Mouse (Mus musculus): Measurements from ENCODE around the gene Espn. TPM values are rescaled to one million over a fixed set of nuclear protein-coding genes. Genes with fewer than 3 reads are reported as not detected.

Gene Espn
- polyA plus RNA-seq, 1 experiment from 2014 or later: 0.76 TPM

GRCm38 (mm10) chr4:152087211-152088081, 64.7 kb downstream of the Espn start:
- Histone ChIP-seq H3K27me3 (ENCODE audit: control insufficient read depth, insufficient read depth, low read length) (no peaks in the 10 kb centered on the region), H3K4me1 (ENCODE audit: control insufficient read depth in 2 of 2, insufficient read depth in 2 of 2, low read length in 2 of 2) (peaks cover 16 to 17% of the 10 kb centered on the region in 2 experiments), H3K9ac (ENCODE audit: low read length) (peak overlapping the region; percentile 90), H3K4me3 (ENCODE audit: control insufficient read depth in 1 of 2, insufficient read depth in 1 of 2, low read depth in 1 of 2, low read length in 2 of 2) (peak overlapping the region; percentile 83 to 97), H3K9me3 (ENCODE audit: control insufficient read depth, low read length) (no peaks in the 10 kb centered on the region), H3K4me2 (ENCODE audit: low read length) (peak overlapping the region; percentile 81), H3K27ac (replicated peaks in 1 of 2; ENCODE audit: control insufficient read depth in 1 of 2, insufficient read depth in 1 of 2, low read depth in 2 of 2, low read length in 2 of 2) (0 out of 4 replicates have a peak overlapping the region, but pooled peaks have one; percentile 38 to 53), H3K36me3 (ENCODE audit: control insufficient read depth, insufficient read depth, low read length) (no peaks in the 10 kb centered on the region)
- ATAC-seq (ENCODE audit: insufficient number of reproducible peaks, insufficient read depth, low FRiP score, low read depth): no peak
- WGBS: 6% methylated on average over 12 of the region's 12 CpGs

- peaks cover 13% of the 10 kb centered on the region in 2 experiments; a peak in 3 of 4 replicates for H3K4me1 ChIP-seq (ENCODE audit: control insufficient read depth in 2 of 2, insufficient read depth in 2 of 2, low read length in 2 of 2)
- H3K27ac ChIP-seq (replicated peaks in 1 of 2; ENCODE audit: control insufficient read depth in 1 of 2, insufficient read depth in 1 of 2, low read depth in 2 of 2, low read length in 2 of 2): peak overlapping the region; percentile 38 to 53; a peak in 1 of 4 replicates
- peak overlapping the region; percentile 83 to 97 for H3K4me3 ChIP-seq (ENCODE audit: control insufficient read depth in 1 of 2, insufficient read depth in 1 of 2, low read depth in 1 of 2, low read length in 2 of 2)
- H3K4me2 ChIP-seq (ENCODE audit: low read length): peak overlapping the region; percentile 81
- peak; percentile 76 for ATAC-seq (ENCODE audit: insufficient number of reproducible peaks, insufficient read depth, low FRiP score, low read depth)
- H3K9ac ChIP-seq (ENCODE audit: low read length): peak overlapping the region; percentile 90
- H3K36me3 ChIP-seq (ENCODE audit: control insufficient read depth, insufficient read depth, low read length): no peaks in the 10 kb centered on the region
- under 1% methylated on average over 49 of the region's 92 CpGs for WGBS
- no peaks in the 10 kb centered on the region for H3K9me3 ChIP-seq (ENCODE audit: control insufficient read depth, low read length)
- no peaks in the 10 kb centered on the region for H3K27me3 ChIP-seq (ENCODE audit: control insufficient read depth, insufficient read depth, low read length)
These were observed 65.5 kb downstream of the Espn start for GRCm38 (mm10) chr4:152086505-152087210.

DNA sequence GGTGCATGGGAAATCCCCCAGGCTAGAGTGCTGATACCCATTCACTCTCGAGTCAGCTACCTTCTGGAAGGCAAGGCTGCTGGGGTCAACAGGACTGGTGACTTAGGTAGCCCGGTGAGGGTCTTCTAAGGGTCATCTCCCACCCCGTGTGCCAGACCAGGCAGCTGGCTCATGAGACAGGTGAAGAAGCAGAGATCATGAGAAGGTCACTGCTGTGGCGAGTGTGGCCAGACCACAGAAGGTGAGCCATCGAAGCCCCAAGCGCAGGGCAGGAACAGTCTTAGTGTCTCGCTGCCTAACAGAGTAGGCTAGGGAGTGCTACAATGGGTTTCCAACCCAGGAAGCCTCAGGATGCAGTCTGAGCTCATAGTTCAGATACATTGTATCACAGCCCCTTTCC, 67.6 kb downstream of the Espn start:
- H3K9me3 ChIP-seq (ENCODE audit: control insufficient read depth, low read length): no peaks in the 10 kb centered on the region
- 84% methylated on average over 7 of the region's 7 CpGs for WGBS
- no peak overlapping the region for H3K27ac ChIP-seq (replicated peaks in 1 of 2; ENCODE audit: control insufficient read depth in 1 of 2, insufficient read depth in 1 of 2, low read depth in 2 of 2, low read length in 2 of 2)
- H3K4me2 ChIP-seq (ENCODE audit: low read length): no peak overlapping the region
- no peaks in the 10 kb centered on the region for H3K27me3 ChIP-seq (ENCODE audit: control insufficient read depth, insufficient read depth, low read length)
- no peak for ATAC-seq (ENCODE audit: insufficient number of reproducible peaks, insufficient read depth, low FRiP score, low read depth)
- H3K36me3 ChIP-seq (ENCODE audit: control insufficient read depth, insufficient read depth, low read length): no peaks in the 10 kb centered on the region
- no peak overlapping the region for H3K4me3 ChIP-seq (ENCODE audit: control insufficient read depth in 1 of 2, insufficient read depth in 1 of 2, low read depth in 1 of 2, low read length in 2 of 2)
- no peak overlapping the region for H3K9ac ChIP-seq (ENCODE audit: low read length)
- H3K4me1 ChIP-seq (ENCODE audit: control insufficient read depth in 2 of 2, insufficient read depth in 2 of 2, low read length in 2 of 2): peaks cover 13% of the 10 kb centered on the region in 2 experiments; a peak in 3 of 4 replicates

GRCm38 (mm10) chr4:152083611-152084220, 68.5 kb downstream of the Espn start:
- ATAC-seq (ENCODE audit: insufficient number of reproducible peaks, insufficient read depth, low FRiP score, low read depth): no peak
- H3K4me2 ChIP-seq (ENCODE audit: low read length): no peak overlapping the region
- no peak overlapping the region for H3K9ac ChIP-seq (ENCODE audit: low read length)
- 67% methylated on average over 7 of the region's 7 CpGs for WGBS
- H3K36me3 ChIP-seq (ENCODE audit: control insufficient read depth, insufficient read depth, low read length): no peaks in the 10 kb centered on the region
- H3K9me3 ChIP-seq (ENCODE audit: control insufficient read depth, low read length): no peaks in the 10 kb centered on the region
- H3K4me3 ChIP-seq (ENCODE audit: control insufficient read depth in 1 of 2, insufficient read depth in 1 of 2, low read depth in 1 of 2, low read length in 2 of 2): no peak overlapping the region
- H3K27ac ChIP-seq (replicated peaks in 1 of 2; ENCODE audit: control insufficient read depth in 1 of 2, insufficient read depth in 1 of 2, low read depth in 2 of 2, low read length in 2 of 2): no peak overlapping the region
- H3K4me1 ChIP-seq (ENCODE audit: control insufficient read depth in 2 of 2, insufficient read depth in 2 of 2, low read length in 2 of 2): peaks cover 13% of the 10 kb centered on the region in 2 experiments; a peak in 3 of 4 replicates
- no peaks in the 10 kb centered on the region for H3K27me3 ChIP-seq (ENCODE audit: control insufficient read depth, insufficient read depth, low read length)

GRCm38 (mm10) chr4:152079931-152080330, 72.2 kb downstream of the Espn start:
- ATAC-seq (ENCODE audit: insufficient number of reproducible peaks, insufficient read depth, low FRiP score, low read depth): no peak
- Histone ChIP-seq H3K36me3 (ENCODE audit: control insufficient read depth, insufficient read depth, low read length) (no peaks in the 10 kb centered on the region), H3K4me2 (ENCODE audit: low read length) (no peak overlapping the region), H3K9me3 (ENCODE audit: control insufficient read depth, low read length) (no peaks in the 10 kb centered on the region), H3K4me1 (ENCODE audit: control insufficient read depth in 2 of 2, insufficient read depth in 2 of 2, low read length in 2 of 2) (no peaks in the 10 kb centered on the region), H3K4me3 (ENCODE audit: control insufficient read depth in 1 of 2, insufficient read depth in 1 of 2, low read depth in 1 of 2, low read length in 2 of 2) (no peak overlapping the region), H3K9ac (ENCODE audit: low read length) (no peak overlapping the region), H3K27me3 (ENCODE audit: control insufficient read depth, insufficient read depth, low read length) (no peaks in the 10 kb centered on the region), H3K27ac (replicated peaks in 1 of 2; ENCODE audit: control insufficient read depth in 1 of 2, insufficient read depth in 1 of 2, low read depth in 2 of 2, low read length in 2 of 2) (no peak overlapping the region)
- 54% methylated on average over 7 of the region's 7 CpGs for WGBS

DNA sequence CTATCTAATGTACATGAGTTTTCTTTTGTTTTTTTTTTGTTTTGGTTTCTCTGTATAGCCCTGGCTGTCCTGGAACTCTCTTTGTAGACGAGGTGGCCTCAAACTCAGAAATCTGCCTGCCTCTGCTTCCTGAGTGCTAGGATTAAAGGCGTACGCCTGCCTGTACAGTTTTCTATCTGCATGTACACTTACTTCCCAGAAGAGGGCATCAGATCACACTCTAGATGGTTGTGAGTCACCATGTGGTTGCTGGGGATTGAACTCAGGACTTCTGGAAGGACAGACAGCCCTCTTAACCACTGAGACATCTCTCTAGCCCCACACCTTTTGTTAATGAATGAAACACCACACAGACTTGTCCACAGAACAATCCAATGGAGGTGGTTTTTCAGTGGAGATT, 72.9 kb downstream of the Espn start:
- H3K4me2 ChIP-seq (ENCODE audit: low read length): no peak overlapping the region
- no peak overlapping the region for H3K9ac ChIP-seq (ENCODE audit: low read length)
- no peak for ATAC-seq (ENCODE audit: insufficient number of reproducible peaks, insufficient read depth, low FRiP score, low read depth)
- no peak overlapping the region for H3K4me3 ChIP-seq (ENCODE audit: control insufficient read depth in 1 of 2, insufficient read depth in 1 of 2, low read depth in 1 of 2, low read length in 2 of 2)
- no peaks in the 10 kb centered on the region for H3K36me3 ChIP-seq (ENCODE audit: control insufficient read depth, insufficient read depth, low read length)
- no peaks in the 10 kb centered on the region for H3K27me3 ChIP-seq (ENCODE audit: control insufficient read depth, insufficient read depth, low read length)
- H3K9me3 ChIP-seq (ENCODE audit: control insufficient read depth, low read length): no peaks in the 10 kb centered on the region
- H3K27ac ChIP-seq (replicated peaks in 1 of 2; ENCODE audit: control insufficient read depth in 1 of 2, insufficient read depth in 1 of 2, low read depth in 2 of 2, low read length in 2 of 2): no peak overlapping the region
- 84% methylated on average over 3 of the region's 3 CpGs for WGBS
- H3K4me1 ChIP-seq (ENCODE audit: control insufficient read depth in 2 of 2, insufficient read depth in 2 of 2, low read length in 2 of 2): no peaks in the 10 kb centered on the region

DNA sequence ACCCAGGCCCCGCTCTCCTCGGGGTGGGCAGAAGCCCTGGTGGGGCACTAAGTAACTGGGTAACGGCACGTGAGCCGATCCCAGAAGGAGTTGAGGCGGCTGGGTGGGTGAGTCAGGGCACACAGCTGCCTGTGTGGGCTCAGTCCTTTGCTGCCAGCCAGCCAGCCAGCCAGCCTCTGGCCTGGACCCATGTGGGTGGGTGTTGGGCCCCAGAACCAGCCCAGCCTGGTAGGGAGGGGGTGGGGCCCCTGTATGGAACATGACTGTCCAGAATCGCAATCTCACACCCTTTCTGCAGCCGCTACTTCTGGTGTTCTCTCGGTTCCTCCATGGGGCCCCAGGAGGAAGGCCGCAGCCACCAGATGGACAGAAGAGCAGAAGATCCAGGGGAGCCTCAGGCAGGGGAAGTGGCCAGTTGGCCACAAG, 74.1 kb downstream of the Espn start:
- Histone ChIP-seq H3K4me2 (ENCODE audit: low read length) (no peak overlapping the region), H3K27ac (replicated peaks in 1 of 2; ENCODE audit: control insufficient read depth in 1 of 2, insufficient read depth in 1 of 2, low read depth in 2 of 2, low read length in 2 of 2) (no peak overlapping the region), H3K4me1 (ENCODE audit: control insufficient read depth in 2 of 2, insufficient read depth in 2 of 2, low read length in 2 of 2) (no peaks in the 10 kb centered on the region), H3K9ac (ENCODE audit: low read length) (no peak overlapping the region), H3K9me3 (ENCODE audit: control insufficient read depth, low read length) (no peaks in the 10 kb centered on the region), H3K27me3 (ENCODE audit: control insufficient read depth, insufficient read depth, low read length) (no peaks in the 10 kb centered on the region), H3K4me3 (ENCODE audit: control insufficient read depth in 1 of 2, insufficient read depth in 1 of 2, low read depth in 1 of 2, low read length in 2 of 2) (no peak overlapping the region), H3K36me3 (ENCODE audit: control insufficient read depth, insufficient read depth, low read length) (no peaks in the 10 kb centered on the region)
- WGBS: 86% methylated on average over 10 of the region's 10 CpGs
- no peak for ATAC-seq (ENCODE audit: insufficient number of reproducible peaks, insufficient read depth, low FRiP score, low read depth)

Data from heart, embryonic 14.5 days (tissue).